Mouse (Mus musculus): Measurements from ENCODE around the gene Grxcr1. TPM values are rescaled to one million over a fixed set of nuclear protein-coding genes. Genes with fewer than 3 reads are reported as not detected.

Gene Grxcr1
- not detected in 2 replicates for polyA plus RNA-seq (2012; ENCODE audit: low replicate concordance)

GRCm38 (mm10) chr5:68031744-68032143 lies at the start of gene Grxcr1:
Grxcr1 (plus strand) TSS chr5:68031835.

Other genes starting within 250 kb of the Grxcr1 start
- gene Atp8a1, start 184.4 kb upstream of the Grxcr1 start, polyA plus RNA-seq (2012; ENCODE audit: low replicate concordance): 12.8 and 24.4 TPM in 2 replicates
- gene Gm5108, start 90.2 kb upstream of the Grxcr1 start, polyA plus RNA-seq (2012; ENCODE audit: low replicate concordance): not detected in 2 replicates
- not detected in 2 replicates for gene Gm21905, start 85.4 kb upstream of the Grxcr1 start, polyA plus RNA-seq (2012; ENCODE audit: low replicate concordance)